Mouse (Mus musculus) C2C12 (cell line): Measurements from ENCODE around the gene Fmo4. TPM values are rescaled to one million over a fixed set of nuclear protein-coding genes. Genes with fewer than 3 reads are reported as not detected.
"Not testable (repeated sequence)": the region's sequence is repeated elsewhere in the genome, so short reads cannot be mapped to it uniquely, and the experiment has no call there.

Experiments used
- H3K27me3 ChIP-seq: one replicate; pipeline ENCODE4 v1.6.1; 2011; ENCODE audit not compliant: control insufficient read depth, insufficient read depth, insufficient read length
- H3K36me3 ChIP-seq: one replicate; pipeline ENCODE4 v1.6.1; 2011; ENCODE audit not compliant: control insufficient read depth, insufficient read depth
- H3K4me3 ChIP-seq: one replicate; pipeline ENCODE4 v1.5.1; 2011; ENCODE audit warnings: mild to moderate bottlenecking, control low read depth; ENCODE audit not compliant: poor library complexity, insufficient read depth, severe bottlenecking
- H3K79me2 ChIP-seq: one replicate; pipeline ENCODE4 v1.6.1; 2011; ENCODE audit not compliant: control insufficient read depth, insufficient read depth
- H3K79me3 ChIP-seq: one replicate; pipeline ENCODE4 v1.6.1; 2011; ENCODE audit warnings: low read depth, control low read depth
- H3ac ChIP-seq: one replicate; pipeline ENCODE3; 2011; ENCODE audit warnings: low read depth; ENCODE audit not compliant: control insufficient read depth, insufficient read length
- CEBPB ChIP-seq: IDR thresholded peaks from one replicate; pipeline ENCODE4 v1.6.1; 2011; ENCODE audit warnings: low read depth, mild to moderate bottlenecking, control low read depth, moderate library complexity
- CTCF ChIP-seq: IDR thresholded peaks from one replicate; pipeline ENCODE4 v1.5.1; 2011; ENCODE audit not compliant: control insufficient read depth, insufficient read depth, insufficient read length
- FOSL1 ChIP-seq: IDR thresholded peaks from one replicate; pipeline ENCODE4 v1.8.0; 2011; ENCODE audit warnings: mild to moderate bottlenecking, low read length; ENCODE audit not compliant: poor library complexity, insufficient read depth, severe bottlenecking
- MAX ChIP-seq: IDR thresholded peaks from one replicate; pipeline ENCODE4 v1.6.1; 2011; ENCODE audit warnings: mild to moderate bottlenecking, control low read depth
- MYOD1 ChIP-seq: IDR thresholded peaks from one replicate; pipeline ENCODE4 v1.6.1; 2011; ENCODE audit warnings: low read depth; ENCODE audit not compliant: control insufficient read depth, insufficient read length
- MYOG ChIP-seq: IDR thresholded peaks from one replicate; pipeline ENCODE4 v1.6.1; 2011; ENCODE audit not compliant: control insufficient read depth, insufficient read length; ENCODE audit errors: extremely low read depth
- USF1 ChIP-seq: IDR thresholded peaks from one replicate; pipeline ENCODE4 v1.6.1; 2011; ENCODE audit warnings: low read depth, mild to moderate bottlenecking, control low read depth, moderate library complexity
- polyA plus RNA-seq: library from polyadenylated mRNA; unstranded; fragments of >200 nt; fragmentation: generic; extraction: Trizol; gene quantifications from one replicate; pipeline ENCODE4 v1.2.1, GENCODE M21; 2012; ENCODE audit warnings: missing spikeins

Fmo4 gene
- polyA plus RNA-seq, 1 experiment = 0.06 TPM

- no peaks in the 10 kb centered on the region for H3K79me2 ChIP-seq
- no peaks in the 10 kb centered on the region for H3K27me3 ChIP-seq
- H3K4me3 ChIP-seq = no peak overlapping the region
- no peaks in the 10 kb centered on the region for H3K36me3 ChIP-seq
- no peak overlapping the region for H3ac ChIP-seq
- TF ChIP-seq USF1 = no peak
- TF ChIP-seq MYOG = no peak
- TF ChIP-seq CEBPB = no peak
- TF ChIP-seq MYOD1 = no peak
- no peak for TF ChIP-seq FOSL1
- H3K79me3 ChIP-seq = no peaks in the 10 kb centered on the region
Observed at GRCm38 (mm10) chr1:162792306-162793044, 21.3 kb downstream of the Fmo4 start.

- Histone ChIP-seq H3K79me2 (no peaks in the 10 kb centered on the region), H3K36me3 (no peaks in the 10 kb centered on the region), H3K79me3 (no peaks in the 10 kb centered on the region), H3K27me3 (no peaks in the 10 kb centered on the region), H3ac (no peak overlapping the region), H3K4me3 (no peak overlapping the region)
- TF ChIP-seq CTCF = no peak
- no peak for TF ChIP-seq CEBPB
- no peak for TF ChIP-seq MYOD1
- TF ChIP-seq FOSL1 = no peak
- TF ChIP-seq MYOG = no peak
- no peak for TF ChIP-seq MAX
- no peak for TF ChIP-seq USF1
Observed at GRCm38 (mm10) chr1:162785222-162785621, 28.6 kb downstream of the Fmo4 start.

GRCm38 (mm10) chr1:162783669-162784248, 30.0 kb downstream of the Fmo4 start:
- H3K79me3 ChIP-seq = no peaks in the 10 kb centered on the region
- H3K36me3 ChIP-seq = no peaks in the 10 kb centered on the region
- H3K4me3 ChIP-seq = no peak overlapping the region
- no peaks in the 10 kb centered on the region for H3K27me3 ChIP-seq
- TF ChIP-seq FOSL1 (no peak), CTCF (no peak), USF1 (no peak), CEBPB (no peak), MYOG (no peak), MAX (no peak), MYOD1 (no peak)
- H3K79me2 ChIP-seq = no peaks in the 10 kb centered on the region
- H3ac ChIP-seq = no peak overlapping the region

- not testable (repeated sequence) for H3K79me2 ChIP-seq, H3K27me3 ChIP-seq, H3K79me3 ChIP-seq, H3K4me3 ChIP-seq, H3ac ChIP-seq, H3K36me3 ChIP-seq
Observed at GRCm38 (mm10) chr1:162781035-162781434, 32.7 kb downstream of the Fmo4 start.

- no peak for TF ChIP-seq CEBPB
- no peak for TF ChIP-seq FOSL1
- no peak for TF ChIP-seq MAX
- no peak for TF ChIP-seq MYOD1
- no peak for TF ChIP-seq CTCF
- no peak for TF ChIP-seq MYOG
- TF ChIP-seq USF1 = no peak
- H3K36me3 ChIP-seq = no peaks in the 10 kb centered on the region
Observed at GRCm38 (mm10) chr1:162777943-162778538, 35.7 kb downstream of the Fmo4 start.

GRCm38 (mm10) chr1:162773661-162774060, 40.1 kb downstream of the Fmo4 start:
- H3K4me3 ChIP-seq = no peak overlapping the region
- no peak for TF ChIP-seq CTCF
- TF ChIP-seq CEBPB = no peak
- peak; percentile 89 for TF ChIP-seq MYOD1
- peak; percentile 38 for TF ChIP-seq MAX
- TF ChIP-seq FOSL1 = peak; percentile 43
- TF ChIP-seq USF1 = peak; percentile 75
- TF ChIP-seq MYOG = no peak
- H3ac ChIP-seq = no peak overlapping the region
- no peaks in the 10 kb centered on the region for H3K79me3 ChIP-seq
- no peaks in the 10 kb centered on the region for H3K79me2 ChIP-seq
- H3K27me3 ChIP-seq = no peaks in the 10 kb centered on the region
- H3K36me3 ChIP-seq = no peaks in the 10 kb centered on the region

More at GRCm38 (mm10) chr1:162777943-162778538, 35.7 kb downstream of the Fmo4 start:
- H3K79me3 ChIP-seq = no peaks in the 10 kb centered on the region
- H3K27me3 ChIP-seq = no peaks in the 10 kb centered on the region
- no peak overlapping the region for H3K4me3 ChIP-seq
- H3K79me2 ChIP-seq = no peaks in the 10 kb centered on the region
- H3ac ChIP-seq = no peak overlapping the region
